Mouse (Mus musculus) heart, adult 2 months (tissue): Measurements from ENCODE around the gene Clps.

ENCODE experiments used
- CTCF ChIP-seq: fragments of 200-600 bp; IDR thresholded peaks from 2 replicates; pipeline ENCODE4 v1.8.1; 2022; ENCODE audit warnings: antibody characterized with exemption, mild to moderate bottlenecking, moderate library complexity
- EP300 ChIP-seq: fragments of 200-500 bp; IDR thresholded peaks from 2 replicates; pipeline ENCODE4 v1.6.1; 2011; ENCODE audit warnings: low read depth, low read length, control low read depth; ENCODE audit not compliant: insufficient read depth
- POLR2A ChIP-seq: fragments of 200-500 bp; IDR thresholded peaks from 2 replicates; pipeline ENCODE4 v1.6.1; 2011; ENCODE audit warnings: mild to moderate bottlenecking, low read depth, low read length, control low read depth; ENCODE audit not compliant: insufficient read depth

GRCm38 (mm10) chr17:28572521-28572920, 12.0 kb upstream of the Clps start:
- TF ChIP-seq CTCF (no peak), POLR2A (no peak), EP300 (no peak)
